Mouse (Mus musculus): ENCODE measurements around the gene Fam83c. TPM values are rescaled to one million over a fixed set of nuclear protein-coding genes. Genes with fewer than 3 reads are reported as not detected.

The Fam83c gene
- polyA plus RNA-seq, 1 experiment from 2014 or later: 2.7 TPM

DNA sequence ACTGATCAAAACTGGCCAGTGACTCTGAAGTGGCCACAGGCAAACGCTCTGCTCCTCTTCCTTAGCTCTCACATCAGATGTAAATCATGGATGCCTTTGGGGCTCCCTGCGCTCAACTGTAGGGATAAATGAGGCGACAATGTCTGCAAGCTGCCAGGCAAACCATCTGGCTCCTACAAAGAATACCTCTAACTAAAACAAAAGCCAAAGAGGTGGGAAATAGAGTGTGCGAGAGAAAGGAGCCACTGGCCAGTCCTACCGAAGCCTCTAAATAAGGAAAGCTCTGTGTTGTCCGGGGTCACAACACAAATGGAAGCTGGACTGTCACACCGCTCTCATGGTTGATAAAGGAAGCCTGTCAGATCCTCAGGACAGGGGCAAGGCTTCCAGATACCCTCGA is 37.8 kb upstream of the Fam83c start:
- no peak overlapping the region for H3K9ac ChIP-seq (ENCODE audit: low read length)
- no peaks in the 10 kb centered on the region for H3K27me3 ChIP-seq (ENCODE audit: control insufficient read depth, insufficient read depth, low read length)
- H3K9me3 ChIP-seq (ENCODE audit: control insufficient read depth, low read length): no peaks in the 10 kb centered on the region
- TF ChIP-seq EP300 (optimal IDR thresholded peaks at IDR 0.05) (no peak), CTCF (IDR thresholded peaks at IDR 0.05; ENCODE audit: low read depth) (no peak)
- H3K4me2 ChIP-seq (replicated peaks; ENCODE audit: low read depth): no peak overlapping the region
- ATAC-seq (ENCODE audit: low FRiP score, low TSS enrichment): no peak
- DNase-seq (ENCODE audit: low spot score): no peak
- no peak overlapping the region for H3K4me3 ChIP-seq (ENCODE audit: low read depth, low read length)
- 0 out of 2 replicates have a peak overlapping the region, but pooled peaks have one; percentile 31 for H3K27ac ChIP-seq (replicated peaks)
- 56% methylated on average over 8 of the region's 8 CpGs for WGBS
- 0 out of 2 replicates have a peak, but pooled peaks cover 4% of the 10 kb centered on the region for H3K36me3 ChIP-seq (ENCODE audit: control insufficient read depth, insufficient read depth, low read length)
- H3K4me1 ChIP-seq (replicated peaks; ENCODE audit: control insufficient read depth, insufficient read depth): 0 out of 2 replicates have a peak, but pooled peaks cover 2% of the 10 kb centered on the region

GRCm38 (mm10) chr2:155869772-155870171 is 35.1 kb upstream of the Fam83c start:
- peak; percentile 92 for ATAC-seq (ENCODE audit: low FRiP score, low TSS enrichment)
- no peak overlapping the region for H3K4me3 ChIP-seq (ENCODE audit: low read depth, low read length)
- TF ChIP-seq CTCF (IDR thresholded peaks at IDR 0.05; ENCODE audit: low read depth) (no peak), EP300 (optimal IDR thresholded peaks at IDR 0.05) (no peak)
- no peak overlapping the region for H3K27ac ChIP-seq (replicated peaks)
- WGBS: 44% methylated on average over 5 of the region's 5 CpGs
- H3K4me1 ChIP-seq (replicated peaks; ENCODE audit: control insufficient read depth, insufficient read depth): 0 out of 2 replicates have a peak, but pooled peaks cover 2% of the 10 kb centered on the region
- DNase-seq (ENCODE audit: low spot score): peak; percentile 82
- H3K4me2 ChIP-seq (replicated peaks; ENCODE audit: low read depth): no peak overlapping the region
- H3K9me3 ChIP-seq (ENCODE audit: control insufficient read depth, low read length): no peaks in the 10 kb centered on the region
- 0 out of 2 replicates have a peak, but pooled peaks cover 4% of the 10 kb centered on the region for H3K36me3 ChIP-seq (ENCODE audit: control insufficient read depth, insufficient read depth, low read length)
- H3K9ac ChIP-seq (ENCODE audit: low read length): no peak overlapping the region
- no peaks in the 10 kb centered on the region for H3K27me3 ChIP-seq (ENCODE audit: control insufficient read depth, insufficient read depth, low read length)

DNA sequence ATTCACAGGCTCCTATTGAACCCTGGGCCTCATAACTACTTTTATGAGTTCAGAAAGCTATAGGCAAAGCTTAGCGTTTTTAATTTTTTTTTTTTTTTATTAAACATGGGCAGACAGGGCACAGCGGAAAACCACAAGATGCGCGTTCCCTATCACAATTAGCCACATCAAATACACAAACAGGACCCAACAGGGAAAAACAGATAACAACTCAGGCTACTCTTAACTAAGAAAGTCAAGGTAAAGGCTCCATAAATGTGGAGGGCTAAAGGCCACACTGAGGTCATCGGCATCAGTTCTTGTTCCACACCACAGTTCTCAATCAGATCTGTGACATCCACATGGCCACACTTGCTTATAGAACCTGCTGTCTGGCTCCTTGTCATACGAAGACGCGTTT is 33.7 kb upstream of the Fam83c start:
- TF ChIP-seq CTCF (IDR thresholded peaks at IDR 0.05; ENCODE audit: low read depth): no peak
- TF ChIP-seq EP300 (optimal IDR thresholded peaks at IDR 0.05): no peak
- H3K4me3 ChIP-seq (ENCODE audit: low read depth, low read length): no peak overlapping the region
- DNase-seq (ENCODE audit: low spot score) (no peak), ATAC-seq (ENCODE audit: low FRiP score, low TSS enrichment) (no peak)
- no peak overlapping the region for H3K27ac ChIP-seq (replicated peaks)
- no peak overlapping the region for H3K4me2 ChIP-seq (replicated peaks; ENCODE audit: low read depth)
- no peak overlapping the region for H3K9ac ChIP-seq (ENCODE audit: low read length)
- WGBS: 98% methylated on average over 8 of the region's 8 CpGs
- H3K27me3 ChIP-seq (ENCODE audit: control insufficient read depth, insufficient read depth, low read length): no peaks in the 10 kb centered on the region
- 0 out of 2 replicates have a peak, but pooled peaks cover 2% of the 10 kb centered on the region for H3K4me1 ChIP-seq (replicated peaks; ENCODE audit: control insufficient read depth, insufficient read depth)
- H3K36me3 ChIP-seq (ENCODE audit: control insufficient read depth, insufficient read depth, low read length): 0 out of 2 replicates have a peak, but pooled peaks cover 4% of the 10 kb centered on the region
- H3K9me3 ChIP-seq (ENCODE audit: control insufficient read depth, low read length): no peaks in the 10 kb centered on the region

GRCm38 (mm10) chr2:155863301-155863867 is 28.7 kb upstream of the Fam83c start:
- Histone ChIP-seq H3K9me3 (ENCODE audit: control insufficient read depth, low read length) (no peaks in the 10 kb centered on the region), H3K27me3 (ENCODE audit: control insufficient read depth, insufficient read depth, low read length) (no peaks in the 10 kb centered on the region), H3K4me1 (replicated peaks; ENCODE audit: control insufficient read depth, insufficient read depth) (no peaks in the 10 kb centered on the region), H3K4me3 (ENCODE audit: low read depth, low read length) (no peak overlapping the region), H3K4me2 (replicated peaks; ENCODE audit: low read depth) (no peak overlapping the region), H3K36me3 (ENCODE audit: control insufficient read depth, insufficient read depth, low read length) (no peaks in the 10 kb centered on the region), H3K27ac (replicated peaks) (no peak overlapping the region), H3K9ac (ENCODE audit: low read length) (no peak overlapping the region)
- DNase-seq (ENCODE audit: low spot score) (no peak), ATAC-seq (ENCODE audit: low FRiP score, low TSS enrichment) (0 out of 2 replicates have a peak, but pooled peaks have one; percentile 12)
- no peak for TF ChIP-seq EP300 (optimal IDR thresholded peaks at IDR 0.05)
- TF ChIP-seq CTCF (IDR thresholded peaks at IDR 0.05; ENCODE audit: low read depth): no peak
- WGBS: 47% methylated on average over 11 of the region's 11 CpGs

DNA sequence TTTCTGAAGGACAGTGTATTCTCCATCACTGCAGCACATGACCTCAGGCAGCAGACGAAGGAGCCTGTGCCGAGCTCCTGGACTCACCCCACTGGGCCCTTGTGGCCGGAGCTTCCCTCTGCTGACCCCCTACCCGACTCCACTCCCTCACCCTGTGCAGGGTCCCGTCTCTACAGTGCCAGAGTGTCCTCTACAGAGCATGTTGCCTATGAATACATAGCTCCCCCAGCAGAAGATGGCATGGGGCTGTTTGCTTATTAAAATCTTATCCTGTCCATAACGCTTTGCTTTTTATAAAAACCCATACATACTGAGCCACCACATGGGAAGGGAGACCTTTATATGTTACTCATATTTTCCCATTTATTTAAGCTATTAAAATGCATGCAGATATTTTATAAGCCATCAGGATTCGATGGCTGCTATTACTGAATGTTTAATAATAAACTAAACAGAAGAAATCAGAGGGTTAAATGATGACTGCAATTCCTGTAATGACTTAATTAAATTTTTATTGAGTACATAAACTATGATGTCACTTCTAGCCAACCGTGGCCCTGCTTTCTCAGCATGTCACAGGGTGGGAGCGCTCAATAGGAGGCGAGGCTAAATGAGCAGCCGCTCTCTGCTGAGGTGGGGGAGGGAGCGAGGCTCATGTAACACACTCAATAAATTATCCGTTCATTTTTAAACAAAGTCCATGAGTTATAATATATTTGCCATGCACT is 28.1 kb upstream of the Fam83c start:
- H3K27ac ChIP-seq (replicated peaks): no peak overlapping the region
- 53% methylated on average over 13 of the region's 13 CpGs for WGBS
- no peaks in the 10 kb centered on the region for H3K4me1 ChIP-seq (replicated peaks; ENCODE audit: control insufficient read depth, insufficient read depth)
- H3K4me2 ChIP-seq (replicated peaks; ENCODE audit: low read depth): no peak overlapping the region
- H3K27me3 ChIP-seq (ENCODE audit: control insufficient read depth, insufficient read depth, low read length): no peaks in the 10 kb centered on the region
- DNase-seq (ENCODE audit: low spot score) (no peak), ATAC-seq (ENCODE audit: low FRiP score, low TSS enrichment) (peak; percentile 75; the same call in 1 of the 2 replicates)
- no peak overlapping the region for H3K4me3 ChIP-seq (ENCODE audit: low read depth, low read length)
- no peak for TF ChIP-seq CTCF (IDR thresholded peaks at IDR 0.05; ENCODE audit: low read depth)
- TF ChIP-seq EP300 (optimal IDR thresholded peaks at IDR 0.05): no peak
- H3K36me3 ChIP-seq (ENCODE audit: control insufficient read depth, insufficient read depth, low read length): no peaks in the 10 kb centered on the region
- H3K9me3 ChIP-seq (ENCODE audit: control insufficient read depth, low read length): no peaks in the 10 kb centered on the region
- H3K9ac ChIP-seq (ENCODE audit: low read length): no peak overlapping the region

DNA sequence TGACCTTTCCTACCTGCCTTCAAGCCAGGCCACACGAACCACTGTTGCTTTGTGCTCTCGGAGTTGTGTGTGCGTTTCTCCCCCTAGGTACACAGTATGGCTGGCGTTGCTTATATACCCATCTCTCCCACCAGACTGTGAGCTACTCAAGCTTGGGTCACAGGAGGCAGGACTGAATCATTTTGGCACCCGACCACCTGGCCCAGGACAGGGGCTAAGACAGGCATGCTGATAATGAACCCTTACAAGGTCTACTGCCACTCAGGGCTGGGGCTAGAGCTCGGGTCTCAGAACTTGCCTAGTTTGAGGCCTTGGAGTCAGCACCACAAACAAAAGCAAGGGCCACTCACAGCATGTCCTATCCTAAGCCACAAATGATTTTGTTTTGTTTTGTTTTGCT is 26.9 kb upstream of the Fam83c start:
- Histone ChIP-seq H3K9ac (ENCODE audit: low read length) (no peak overlapping the region), H3K9me3 (ENCODE audit: control insufficient read depth, low read length) (no peaks in the 10 kb centered on the region), H3K4me1 (replicated peaks; ENCODE audit: control insufficient read depth, insufficient read depth) (no peaks in the 10 kb centered on the region), H3K4me3 (ENCODE audit: low read depth, low read length) (no peak overlapping the region), H3K36me3 (ENCODE audit: control insufficient read depth, insufficient read depth, low read length) (peaks cover 3% of the 10 kb centered on the region; the same call in 1 of the 2 replicates), H3K4me2 (replicated peaks; ENCODE audit: low read depth) (no peak overlapping the region), H3K27me3 (ENCODE audit: control insufficient read depth, insufficient read depth, low read length) (no peaks in the 10 kb centered on the region), H3K27ac (replicated peaks) (no peak overlapping the region)
- ATAC-seq (ENCODE audit: low FRiP score, low TSS enrichment): no peak
- 85% methylated on average over 6 of the region's 6 CpGs for WGBS
- DNase-seq (ENCODE audit: low spot score): no peak
- TF ChIP-seq CTCF (IDR thresholded peaks at IDR 0.05; ENCODE audit: low read depth): no peak
- no peak for TF ChIP-seq EP300 (optimal IDR thresholded peaks at IDR 0.05)

Data from stomach, postnatal 0 days (tissue).